Mouse (Mus musculus) olfactory bulb, adult 2 months (tissue): ENCODE results near the gene Pnma5.

Experiments
- CTCF ChIP-seq: fragments of 200-500 bp; IDR thresholded peaks from 2 replicates; pipeline ENCODE4 v1.5.1; 2012; ENCODE audit warnings: low read depth, mild to moderate bottlenecking, low read length, moderate library complexity; ENCODE audit not compliant: insufficient read depth
- POLR2A ChIP-seq: fragments of 200-500 bp; IDR thresholded peaks from 2 replicates; pipeline ENCODE4 v1.6.1; 2012; ENCODE audit warnings: mild to moderate bottlenecking, low read depth, low read length, moderate library complexity; ENCODE audit not compliant: insufficient read depth

DNA sequence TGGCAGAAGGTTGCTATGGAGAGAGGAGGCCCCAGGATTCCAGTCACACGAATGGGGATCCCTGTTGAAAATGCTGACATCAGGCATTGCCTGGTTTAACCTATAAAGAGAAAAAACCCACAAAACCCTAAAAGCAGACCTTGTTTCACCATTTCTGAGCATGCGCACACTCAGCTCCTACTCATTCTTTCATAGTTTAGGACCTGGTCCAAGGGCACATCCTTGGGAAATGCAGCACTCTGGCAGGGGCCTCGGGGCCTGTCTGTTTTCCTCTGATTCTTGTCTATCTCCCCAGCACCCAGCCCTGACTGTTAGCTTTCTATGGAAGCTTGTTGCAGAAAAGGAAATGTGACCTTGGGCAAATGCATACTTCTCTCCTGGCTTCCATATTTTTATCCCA is 46.3 kb downstream of the Pnma5 start:
- TF ChIP-seq CTCF (no peak), POLR2A (no peak)
